Mouse (Mus musculus) spleen, postnatal 14 days (tissue): ENCODE data around the gene Vmn1r174.
"Not testable (repeated sequence)": the region's sequence is repeated elsewhere in the genome, so short reads cannot be mapped to it uniquely, and the experiment has no call there.

Experiments used
- DNase-seq, 2 experiments: peaks; one replicate each; pipeline ENCODE4 v3.0.0; 2021 to 2022; ENCODE audit warnings: low spot score in 2 of 2

The Vmn1r174 gene

DNA sequence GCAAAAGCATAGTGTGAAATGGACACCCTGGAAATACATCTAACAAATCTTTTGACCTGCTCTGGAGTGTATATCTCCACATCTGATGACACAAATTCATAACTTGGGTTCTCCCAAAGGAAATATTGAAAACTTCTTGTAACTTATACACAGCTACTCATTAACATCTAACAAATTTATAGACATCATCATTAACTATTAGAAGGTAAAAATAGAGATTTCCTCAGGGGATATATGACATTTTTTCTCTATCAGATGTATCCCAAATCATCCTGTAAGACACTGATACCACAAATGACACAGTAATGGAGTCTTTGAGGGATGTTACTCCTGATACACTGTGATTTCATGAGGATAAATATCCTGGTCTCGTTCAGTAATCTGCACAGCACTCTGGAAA is at the start of gene Vmn1r174:
TSS of gene Vmn1r174 (plus strand) at position 301 of the 400 bp plus-strand sequence.
- DNase-seq: not testable (repeated sequence)

DNA sequence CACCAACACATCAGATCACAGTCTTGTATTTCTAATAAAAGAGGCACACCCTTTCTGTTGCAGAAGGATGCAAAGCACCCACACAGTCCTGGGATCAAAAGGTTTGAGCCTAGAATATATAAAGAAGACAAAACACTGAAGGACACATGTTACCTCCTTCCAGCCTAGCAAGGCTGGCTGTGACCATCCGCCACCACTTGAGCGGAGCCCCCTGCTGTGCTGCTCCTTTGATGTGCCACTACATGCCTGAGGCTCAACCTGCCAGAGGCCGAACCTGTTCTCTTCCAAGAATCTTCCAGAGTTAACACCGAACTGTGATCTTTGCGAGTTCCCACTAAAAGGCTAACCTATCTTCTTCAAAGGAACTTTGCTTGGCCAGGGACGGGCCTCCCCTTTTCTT is 32.5 kb downstream of the Vmn1r174 start:
- DNase-seq: no peak

DNA sequence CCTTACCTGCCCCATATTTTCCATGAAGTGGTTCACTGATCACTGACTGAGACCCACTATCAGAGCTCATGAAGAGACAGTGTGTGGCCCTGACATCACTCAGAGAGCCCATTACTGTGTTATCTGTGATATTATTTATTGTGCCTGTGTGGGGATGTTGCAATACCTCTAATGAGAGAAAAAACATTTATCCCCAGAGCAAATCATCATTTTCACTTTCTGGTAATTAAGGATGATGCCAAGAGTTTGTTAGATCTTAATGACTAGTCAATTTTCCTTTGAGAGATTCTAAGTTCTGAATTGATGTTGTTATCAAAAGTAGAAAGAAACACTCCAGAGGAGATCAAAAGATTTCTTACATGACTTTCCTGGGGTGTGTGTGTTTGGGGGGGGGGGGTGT is 58.5 kb downstream of the Vmn1r174 start, which contains the start of gene Vmn1r175:
TSS of gene Vmn1r175 (minus strand) at position 101 of the 400 bp plus-strand sequence.
- DNase-seq: not testable (repeated sequence)
